Mouse (Mus musculus): ENCODE measurements around the gene Ubald2. TPM values are rescaled to one million over a fixed set of nuclear protein-coding genes. Genes with fewer than 3 reads are reported as not detected.
A peak's percentile ranks its signal among the peaks of the same experiment; 100 is the strongest.

Ubald2 gene
- total and polyA plus RNA-seq, 3 experiments: 56.8 to 77.7 TPM; not detected in 1

DNA sequence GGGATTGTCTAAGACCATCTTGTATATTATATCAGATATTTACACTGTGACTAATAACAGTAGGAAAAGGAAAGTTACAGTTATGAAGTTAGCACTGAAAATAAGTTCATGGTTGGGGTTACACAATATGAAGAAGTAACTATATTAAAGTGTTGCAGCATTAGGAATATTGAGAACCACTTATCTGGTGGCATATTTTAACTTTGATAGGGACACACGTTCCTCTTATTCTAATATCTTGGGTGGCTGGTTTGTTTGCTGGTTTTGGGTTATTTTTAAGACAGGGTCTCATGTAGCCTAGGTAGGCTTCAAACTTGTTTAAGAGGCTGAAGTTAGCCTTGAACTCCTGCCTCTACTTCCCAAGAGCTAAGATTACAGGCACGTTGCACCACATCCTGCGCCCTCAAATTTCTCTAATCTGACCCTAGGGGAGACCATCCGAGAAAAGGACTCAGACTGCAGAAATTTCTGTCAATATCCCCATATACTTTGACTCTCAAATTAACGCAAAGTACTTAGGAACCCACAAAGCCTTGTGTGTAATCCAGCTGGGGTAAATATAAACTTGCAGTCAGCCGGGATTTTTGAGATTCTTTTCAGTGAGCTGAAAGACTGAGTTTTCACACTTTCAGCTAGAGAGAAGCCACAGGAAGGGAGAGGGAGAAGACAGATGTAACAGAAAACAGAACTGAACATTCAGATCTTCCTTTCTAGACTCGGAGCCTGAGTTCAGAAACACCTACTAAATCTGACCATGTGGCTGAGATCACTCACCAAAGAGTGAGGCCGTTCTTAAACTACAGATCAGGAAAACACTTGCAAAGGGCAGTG, 36.2 kb upstream of the Ubald2 start (continued):
- TF ChIP-seq POLR2AphosphoS5 (IDR thresholded peaks at IDR 0.05; ENCODE audit: borderline replicate concordance, low read depth, low read length): no peak
- TF ChIP-seq POLR2AphosphoS2 (IDR thresholded peaks at IDR 0.05; ENCODE audit: low read length): no peak
- peak; percentile 24; the same call in 1 of the 2 replicates for TF ChIP-seq SIN3A (IDR thresholded peaks at IDR 0.05; ENCODE audit: low read length)
- TF ChIP-seq RAD21 (IDR thresholded peaks at IDR 0.05; ENCODE audit: low read depth, low read length): no peak
- no peak for TF ChIP-seq NRF1 (IDR thresholded peaks at IDR 0.05; ENCODE audit: insufficient read depth, low read depth, low read length, poor library complexity, severe bottlenecking)
- no peak for TF ChIP-seq ELF1 (IDR thresholded peaks at IDR 0.05; ENCODE audit: low read depth, low read length)
- no peak for TF ChIP-seq TAL1 (IDR thresholded peaks at IDR 0.05; ENCODE audit: low read length)
- TF ChIP-seq ETS1 (IDR thresholded peaks at IDR 0.05; ENCODE audit: low read depth, low read length): 0 out of 2 replicates have a peak, but pooled peaks have one; percentile 32
- TF ChIP-seq CHD2 (IDR thresholded peaks at IDR 0.05; ENCODE audit: low read length): no peak
- TF ChIP-seq MAX (IDR thresholded peaks at IDR 0.05; ENCODE audit: low read length): no peak
- TF ChIP-seq MYB (IDR thresholded peaks at IDR 0.05; ENCODE audit: low read depth, low read length): no peak
- no peak for TF ChIP-seq ZC3H11A (IDR thresholded peaks at IDR 0.05; ENCODE audit: low read depth, low read length)

- no peaks in the 10 kb centered on the region for H3K27me3 ChIP-seq (ENCODE audit: control insufficient read depth in 1 of 2, insufficient read depth in 2 of 2, low read length in 2 of 2)
- DNase-seq (ENCODE audit: low read depth, low spot score): no peak
- no peak overlapping the region for H3K4me3 ChIP-seq (ENCODE audit: control insufficient read depth in 1 of 2, insufficient read depth in 1 of 2, low read depth in 2 of 2, low read length in 2 of 2)
- peaks cover 21% of the 10 kb centered on the region in 2 experiments for H3K4me1 ChIP-seq (ENCODE audit: control insufficient read depth in 1 of 2, insufficient read depth in 2 of 2, low read length in 2 of 2)
- no peaks in the 10 kb centered on the region for H3K9me3 ChIP-seq (replicated peaks; ENCODE audit: insufficient read depth, low read length)
- TF ChIP-seq EP300 (IDR thresholded peaks at IDR 0.05; ENCODE audit: low read depth in 1 of 2, low read length in 2 of 2) (no peak), TAL1 (IDR thresholded peaks at IDR 0.05; ENCODE audit: low read length) (no peak), MYB (IDR thresholded peaks at IDR 0.05; ENCODE audit: low read depth, low read length) (no peak), NELFE (IDR thresholded peaks at IDR 0.05; ENCODE audit: low read depth, low read length) (no peak), MAZ (IDR thresholded peaks at IDR 0.05; ENCODE audit: low read depth, low read length) (no peak)
- H3K79me2 ChIP-seq (ENCODE audit: control insufficient read depth, insufficient read depth, low read length, poor library complexity): no peaks in the 10 kb centered on the region
- H3K27ac ChIP-seq (ENCODE audit: control insufficient read depth, low read depth, low read length): no peak overlapping the region
- H3K9ac ChIP-seq (ENCODE audit: control insufficient read depth, low read depth, low read length, poor library complexity, severe bottlenecking): no peak overlapping the region
- peaks cover 0 to 25% of the 10 kb centered on the region in 2 experiments; a peak in 2 of 4 replicates for H3K36me3 ChIP-seq (ENCODE audit: control insufficient read depth in 1 of 2, insufficient read depth in 2 of 2, low read length in 2 of 2)
These were observed 35.6 kb upstream of the Ubald2 start for GRCm38 (mm10) chr11:116398348-116398677.

DNA sequence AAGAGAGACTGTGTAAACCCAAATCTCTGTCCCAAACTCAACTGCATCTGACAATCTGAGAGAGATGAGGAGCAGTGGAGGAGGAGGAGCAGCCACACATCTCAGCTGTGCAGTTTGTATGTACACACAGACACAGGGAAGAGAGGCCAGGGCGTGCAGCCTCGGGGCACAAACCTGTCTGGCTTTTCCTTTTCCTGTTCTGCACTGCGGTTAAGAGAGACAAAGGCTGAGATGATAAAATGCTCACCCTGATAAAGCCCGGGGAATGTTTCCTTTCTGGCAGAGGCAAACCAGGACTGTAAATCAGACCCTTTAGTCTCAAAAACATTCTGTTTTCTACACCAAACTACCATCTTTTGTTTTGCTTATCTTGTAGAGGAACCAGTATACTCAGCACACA, 33.3 kb upstream of the Ubald2 start:
- Histone ChIP-seq H3K9me3 (replicated peaks; ENCODE audit: insufficient read depth, low read length) (no peaks in the 10 kb centered on the region), H3K36me3 (ENCODE audit: control insufficient read depth in 1 of 2, insufficient read depth in 2 of 2, low read length in 2 of 2) (peaks cover 0 to 25% of the 10 kb centered on the region in 2 experiments; a peak in 2 of 4 replicates), H3K4me1 (ENCODE audit: control insufficient read depth in 1 of 2, insufficient read depth in 2 of 2, low read length in 2 of 2) (peaks cover 21% of the 10 kb centered on the region in 2 experiments), H3K27ac (ENCODE audit: control insufficient read depth, low read depth, low read length) (no peak overlapping the region), H3K9ac (ENCODE audit: control insufficient read depth, low read depth, low read length, poor library complexity, severe bottlenecking) (no peak overlapping the region), H3K4me3 (ENCODE audit: control insufficient read depth in 1 of 2, insufficient read depth in 1 of 2, low read depth in 2 of 2, low read length in 2 of 2) (no peak overlapping the region), H3K79me2 (ENCODE audit: control insufficient read depth, insufficient read depth, low read length, poor library complexity) (no peaks in the 10 kb centered on the region), H3K27me3 (ENCODE audit: control insufficient read depth in 1 of 2, insufficient read depth in 2 of 2, low read length in 2 of 2) (no peaks in the 10 kb centered on the region)
- peak; percentile 63 for DNase-seq (ENCODE audit: low read depth, low spot score)
- 0 out of 2 replicates have a peak, but pooled peaks have one; percentile 26 for TF ChIP-seq BHLHE40 (IDR thresholded peaks at IDR 0.05; ENCODE audit: borderline replicate concordance, low read depth, low read length)
- TF ChIP-seq MYB (IDR thresholded peaks at IDR 0.05; ENCODE audit: low read depth, low read length): no peak
- TF ChIP-seq ZC3H11A (IDR thresholded peaks at IDR 0.05; ENCODE audit: low read depth, low read length): no peak
- no peak for TF ChIP-seq MAZ (IDR thresholded peaks at IDR 0.05; ENCODE audit: low read depth, low read length)
- TF ChIP-seq NELFE (IDR thresholded peaks at IDR 0.05; ENCODE audit: low read depth, low read length): no peak
- peak; percentile 76 for TF ChIP-seq TCF12 (IDR thresholded peaks at IDR 0.05; ENCODE audit: low read depth, low read length)
- TF ChIP-seq JUND (IDR thresholded peaks at IDR 0.05; ENCODE audit: low read depth, low read length): no peak
- no peak for TF ChIP-seq KAT2A (conservative IDR thresholded peaks at IDR 0.05; ENCODE audit: low read depth, low read length)
- no peak for TF ChIP-seq POLR2A (IDR thresholded peaks at IDR 0.05; ENCODE audit: control insufficient read depth in 1 of 2, insufficient read depth in 1 of 2, low read depth in 1 of 2, low read length in 2 of 2, poor library complexity in 1 of 2)
- no peak for TF ChIP-seq CTCF (IDR thresholded peaks at IDR 0.05 in 2 of 3, conservative IDR thresholded peaks at IDR 0.05 in 1 of 3; ENCODE audit: control insufficient read depth in 1 of 3, insufficient read depth in 1 of 3, low read depth in 2 of 3, low read length in 3 of 3, poor library complexity in 1 of 3, severe bottlenecking in 1 of 3)
- TF ChIP-seq RCOR1 (IDR thresholded peaks at IDR 0.05; ENCODE audit: low read depth, low read length): peak; percentile 96
- TF ChIP-seq NRF1 (IDR thresholded peaks at IDR 0.05; ENCODE audit: insufficient read depth, low read depth, low read length, poor library complexity, severe bottlenecking): no peak
- TF ChIP-seq E2F4 (IDR thresholded peaks at IDR 0.05; ENCODE audit: borderline replicate concordance, low read depth, low read length): no peak
- TF ChIP-seq TAL1 (IDR thresholded peaks at IDR 0.05; ENCODE audit: low read length): 0 out of 2 replicates have a peak, but pooled peaks have one; percentile 8
- no peak for TF ChIP-seq MAX (IDR thresholded peaks at IDR 0.05; ENCODE audit: low read length)
- TF ChIP-seq SMC3 (IDR thresholded peaks at IDR 0.05; ENCODE audit: low read depth, low read length): 0 out of 2 replicates have a peak, but pooled peaks have one; percentile 17
- peak; percentile 88 for TF ChIP-seq GATA1 (IDR thresholded peaks at IDR 0.05; ENCODE audit: low read depth, low read length)
- no peak for TF ChIP-seq RAD21 (IDR thresholded peaks at IDR 0.05; ENCODE audit: low read depth, low read length)
- no peak for TF ChIP-seq HCFC1 (IDR thresholded peaks at IDR 0.05; ENCODE audit: low read depth, low read length)
- 0 out of 2 replicates have a peak, but pooled peaks have one; percentile 20 for TF ChIP-seq MAFK (IDR thresholded peaks at IDR 0.05; ENCODE audit: borderline replicate concordance, low read depth, low read length)
